ENCODE assay signal across 8 mouse cellular contexts in the genomic region with DNA sequence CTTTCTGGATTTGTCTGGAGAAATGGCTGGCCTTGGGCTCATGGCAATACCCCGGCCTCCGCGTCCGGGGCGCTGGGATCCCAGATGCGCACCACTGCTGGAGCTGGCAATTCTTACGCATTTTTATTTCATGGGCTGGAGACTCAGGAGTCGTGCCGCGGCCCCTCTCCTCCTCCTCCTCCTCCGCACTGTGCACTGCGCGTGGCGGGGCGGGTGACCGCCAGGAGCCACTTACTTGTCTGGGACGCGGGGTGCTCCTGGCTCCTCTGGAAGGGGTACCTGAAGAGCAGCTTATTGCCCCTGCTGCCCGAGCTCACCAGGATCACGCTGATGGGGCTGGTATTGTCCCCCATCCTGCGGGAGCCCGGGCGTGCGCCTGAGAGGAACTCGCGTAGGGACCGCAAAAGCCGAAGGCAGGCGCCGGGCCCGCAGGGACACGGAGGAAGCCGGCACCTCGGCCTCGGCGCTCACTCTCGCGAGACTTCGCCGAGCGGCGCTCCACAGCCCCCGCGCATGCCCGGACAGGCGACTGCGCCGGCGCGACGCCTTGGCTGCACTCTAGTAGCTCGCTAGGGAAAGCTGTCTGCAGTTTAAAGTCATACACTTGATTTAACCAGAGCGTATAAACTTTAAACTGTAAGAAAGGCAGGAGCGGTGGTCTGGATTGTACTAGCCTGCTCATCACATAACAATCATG. TPM values are rescaled to one million over a fixed set of nuclear protein-coding genes. Genes with fewer than 3 reads are reported as not detected.
DNase-seq lines count a peak whose midpoint lies in the region; ATAC-seq and TF ChIP-seq lines count a peak whose summit lies in the region.

A gene (minus strand): TSS at position 520 of the 697 bp plus-strand sequence.

- H3K27ac ChIP-seq in forebrain, embryonic 14.5 days (ENCODE audit: low read depth, low read length), result peak within 1 kb of the TSS; percentile 88
- H3K27ac ChIP-seq in neural tube, embryonic 15.5 days (replicated peaks), result peak within 1 kb of the TSS; percentile 93

- peak; percentile 97 for DNase-seq in forebrain, embryonic 14.5 days (ENCODE audit: low spot score)
- DNase-seq in heart, postnatal 14 days, result peak; percentile 99
- DNase-seq in layer of hippocampus, adult 11-12 months (ENCODE audit: low spot score), result peak; percentile 95
- DNase-seq in lung, adult 18-20 months, result peak; percentile 95 to 96
- DNase-seq in testis, postnatal 14 days (ENCODE audit: low spot score), result peak; percentile 95

- H3K4me3 ChIP-seq in E14TG2a.4 (replicated peaks; ENCODE audit: low read length), result peak within 1 kb of the TSS; percentile 90
- peak within 1 kb of the TSS; percentile 47 for H3K4me3 ChIP-seq in forebrain, embryonic 14.5 days (ENCODE audit: low read depth, low read length)
- H3K4me3 ChIP-seq in neural tube, embryonic 15.5 days (replicated peaks), result peak within 1 kb of the TSS; percentile 75

- intact Hi-C loops in heart, postnatal 14 days (cut with DNase I), result no loop called here

- H3K4me2 ChIP-seq in forebrain, embryonic 14.5 days (ENCODE audit: low read length), result peak within 1 kb of the TSS; percentile 50
- H3K4me2 ChIP-seq in neural tube, embryonic 15.5 days, result peak within 1 kb of the TSS; percentile 62

- TF ChIP-seq CTCF in E14TG2a.4 (conservative IDR thresholded peaks at IDR 0.05; ENCODE audit: low read length), result no peak

- peak; percentile 98 for ATAC-seq in cerebellum, adult (ENCODE audit: insufficient number of reproducible peaks, low FRiP score, low TSS enrichment)
- peak; percentile 100 for ATAC-seq in forebrain, embryonic 14.5 days
- ATAC-seq in neural tube, embryonic 15.5 days (ENCODE audit: low FRiP score), result peak; percentile 99

- no peaks in the 10 kb centered on the region for H3K9me3 ChIP-seq in E14TG2a.4 (ENCODE audit: low read length)
- no peaks in the 10 kb centered on the region for H3K9me3 ChIP-seq in forebrain, embryonic 14.5 days (replicated peaks; ENCODE audit: control insufficient read depth, low read length)
- H3K9me3 ChIP-seq in neural tube, embryonic 15.5 days (replicated peaks), result no peaks in the 10 kb centered on the region

- peaks cover 32% of the 10 kb centered on the region for H3K27me3 ChIP-seq in E14TG2a.4 (ENCODE audit: insufficient read depth, low read length)
- no peaks in the 10 kb centered on the region for H3K27me3 ChIP-seq in forebrain, embryonic 14.5 days (replicated peaks; ENCODE audit: control insufficient read depth, insufficient read depth, low read length)
- H3K27me3 ChIP-seq in neural tube, embryonic 15.5 days (replicated peaks), result no peaks in the 10 kb centered on the region

- peaks cover 12% of the 10 kb centered on the region for H3K36me3 ChIP-seq in E14TG2a.4 (ENCODE audit: insufficient read depth, low read length)
- no peaks in the 10 kb centered on the region; the same call in 1 of the 2 replicates for H3K36me3 ChIP-seq in forebrain, embryonic 14.5 days (ENCODE audit: control insufficient read depth, insufficient read depth, low read length)
- H3K36me3 ChIP-seq in neural tube, embryonic 15.5 days, result 0 out of 2 replicates have a peak, but pooled peaks cover 2% of the 10 kb centered on the region

- peaks cover 25% of the 10 kb centered on the region for H3K4me1 ChIP-seq in E14TG2a.4 (replicated peaks; ENCODE audit: low read depth, low read length)
- H3K4me1 ChIP-seq in forebrain, embryonic 14.5 days (ENCODE audit: control insufficient read depth, insufficient read depth, low read length), result peaks cover 5% of the 10 kb centered on the region; the same call in 1 of the 2 replicates
- H3K4me1 ChIP-seq in neural tube, embryonic 15.5 days, result peaks cover 17% of the 10 kb centered on the region

- WGBS in forebrain, embryonic 14.5 days, result under 1% methylated on average over 54 of the region's 54 CpGs
- under 1% methylated on average over 54 of the region's 54 CpGs for WGBS in neural tube, embryonic 15.5 days

- H3K9ac ChIP-seq in forebrain, embryonic 14.5 days (ENCODE audit: low read length), result peak within 1 kb of the TSS; percentile 78
- H3K9ac ChIP-seq in neural tube, embryonic 15.5 days (replicated peaks), result peak within 1 kb of the TSS; percentile 83

RNA-seq across cellular contexts. Expression of the gene that starts here (rescaled TPM):
- polyA plus RNA-seq in forebrain, embryonic 14.5 days (2014; fragmentation: Nextera tagmentation; extraction: Ambion mirVana), result 27.9 and 28.1 TPM in 2 replicates
- total RNA-seq in heart, postnatal 14 days (2021), result 10 to 100 TPM; 24.9 to 29.3 TPM
- polyA plus RNA-seq in neural tube, embryonic 15.5 days (2015; fragmentation: Nextera tagmentation; extraction: Ambion mirVana), result 38.8 and 42.5 TPM in 2 replicates

Comparison
In these comparisons a context has a peak if more than half of its experiments do, and no peak if none do; other contexts are left out.
1. Peak in every context shown above with its lines: DNase-seq, ATAC-seq, H3K4me3 ChIP-seq and H3K27ac ChIP-seq.